Mouse (Mus musculus) neutrophil, adult 5-6 weeks (primary cell): Measurements from ENCODE around the gene Tldc2. TPM values are rescaled to one million over a fixed set of nuclear protein-coding genes. Genes with fewer than 3 reads are reported as not detected.
A peak's percentile ranks its signal among the peaks of the same experiment; 100 is the strongest.

Experiments used
- ATAC-seq: fragments of 151-379, 151-347 bp; 2 replicates; pipeline ENCODE4 v1.8.0; 2017; ENCODE audit warnings: mild to moderate bottlenecking, moderate TSS enrichment; ENCODE audit not compliant: insufficient number of reproducible peaks, poor library complexity, low FRiP score, severe bottlenecking; ENCODE audit errors: extremely low read depth
- total RNA-seq: library from RNA; stranded (forward); fragments of 200-1000 nt; gene quantifications from 2 replicates; pipeline ENCODE4 v1.2.3, GENCODE M21; 2017

The Tldc2 gene
- total RNA-seq, 1 experiment from 2014 or later = not detected

DNA sequence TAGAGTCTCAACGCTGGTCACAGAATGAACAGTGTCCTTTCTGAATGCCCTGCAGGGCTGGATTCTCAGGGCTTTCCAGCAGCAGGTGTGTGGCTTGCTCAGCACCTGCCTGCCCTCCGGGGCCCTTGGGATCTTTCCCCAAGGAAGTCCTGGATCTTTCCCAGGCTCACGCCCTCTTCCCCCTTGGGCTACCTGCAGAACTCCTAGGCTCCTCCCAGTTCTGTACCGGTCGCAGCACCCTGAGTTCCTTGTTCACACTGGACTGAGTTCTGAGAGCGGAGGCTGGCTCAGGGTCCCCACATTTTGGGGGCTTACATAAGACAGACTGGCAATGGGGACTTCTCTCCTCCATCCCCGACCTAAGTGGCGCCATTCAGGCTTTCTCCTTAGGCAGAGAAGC lies 27.7 kb upstream of the Tldc2 start:
- ATAC-seq = no peak

DNA sequence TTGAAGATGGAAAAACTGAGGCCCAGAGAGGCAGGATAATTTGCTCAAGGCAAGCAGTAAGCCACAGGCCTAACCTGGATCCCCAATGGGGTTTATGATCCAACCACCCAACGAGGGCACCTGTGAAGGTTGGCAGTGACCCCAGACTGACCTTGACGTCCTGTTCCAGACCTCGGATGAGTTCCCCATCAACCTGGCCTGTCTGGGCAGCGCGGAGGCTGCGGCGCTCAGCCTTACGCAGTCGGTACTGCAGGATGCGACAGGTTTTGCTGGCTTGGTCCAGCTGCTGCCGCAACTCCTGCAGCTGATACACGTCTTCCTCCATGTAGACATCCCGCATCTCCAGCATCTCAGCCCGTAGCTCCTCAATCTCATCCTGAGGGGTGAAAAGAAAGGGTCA lies 26.8 kb upstream of the Tldc2 start:
- no peak for ATAC-seq

DNA sequence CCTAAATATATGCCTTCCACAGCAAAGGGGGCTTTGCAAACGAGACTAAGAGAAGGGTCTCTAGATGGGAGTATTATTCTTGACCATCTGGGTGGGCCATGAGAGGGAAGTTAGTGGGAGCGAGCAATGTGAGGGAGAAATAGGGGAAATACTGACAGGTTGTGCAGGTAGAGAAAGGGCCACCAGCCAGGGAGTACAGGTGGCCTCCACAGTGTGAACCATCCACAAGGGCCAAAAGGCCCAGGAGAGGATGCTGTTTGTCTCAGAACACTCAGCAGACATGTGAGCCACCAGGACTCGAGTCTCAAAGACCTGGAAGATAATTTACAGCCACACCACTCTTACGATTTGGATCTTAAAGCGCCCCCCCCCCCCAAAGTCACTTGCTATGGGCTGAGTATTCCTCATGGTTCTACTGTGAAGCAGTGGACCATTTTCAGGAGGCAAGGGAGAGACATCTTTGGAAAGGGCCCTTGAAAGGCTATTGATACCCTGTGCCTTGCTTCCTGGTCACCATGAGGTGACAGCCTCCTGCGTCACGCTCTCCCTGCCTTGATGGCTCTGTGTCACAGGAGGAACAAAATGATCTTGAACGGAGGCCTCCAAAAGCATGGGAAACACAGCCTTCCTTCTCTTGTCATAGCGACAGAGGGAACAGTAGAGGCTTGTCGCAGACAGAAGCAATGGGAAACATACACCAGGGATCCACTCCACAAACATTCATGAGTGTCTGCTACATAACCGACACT lies 26.1 kb upstream of the Tldc2 start:
- ATAC-seq = no peak

DNA sequence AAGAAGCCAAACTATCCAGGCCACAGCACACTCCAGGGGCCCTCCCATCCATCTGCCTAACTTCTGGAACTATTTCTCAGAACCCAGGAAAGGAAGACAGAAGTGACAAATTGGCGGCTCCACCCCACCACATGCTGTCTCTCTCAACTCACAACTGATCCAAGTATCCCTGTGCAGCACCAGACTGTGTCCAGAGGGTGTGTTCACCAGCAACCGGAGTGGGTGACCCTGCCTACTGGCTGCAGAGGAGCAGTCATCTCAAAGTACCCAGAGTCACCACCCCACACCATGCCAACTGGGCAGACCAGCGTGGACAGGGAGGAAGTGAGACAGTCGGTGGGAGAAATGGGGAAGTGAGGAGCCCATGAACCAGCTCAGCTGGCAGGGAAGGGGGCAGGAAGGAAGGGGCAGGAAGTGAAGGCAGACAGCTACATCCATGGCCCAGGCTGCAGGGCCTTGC lies 23.6 kb upstream of the Tldc2 start:
- ATAC-seq = peak; percentile 74

DNA sequence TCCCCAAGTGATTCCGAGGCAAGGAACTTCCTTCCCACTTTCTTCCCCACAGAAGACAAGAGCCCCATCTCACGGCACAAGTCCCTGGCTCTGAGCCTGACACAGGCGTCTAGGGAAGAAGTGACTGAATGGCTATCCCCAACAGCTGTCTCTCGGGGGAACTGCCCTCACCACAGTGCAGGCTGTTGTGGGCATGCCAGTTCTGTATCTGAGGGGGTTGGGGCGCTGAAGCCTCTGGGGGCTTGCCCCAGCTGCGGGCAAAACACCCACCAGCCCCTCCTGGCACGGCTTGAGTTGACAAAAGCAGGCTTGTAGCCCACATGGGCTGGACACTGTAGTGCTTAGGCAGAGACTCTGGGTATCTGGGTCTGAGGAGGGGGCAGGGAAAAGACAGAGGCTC lies 22.7 kb upstream of the Tldc2 start:
- ATAC-seq = no peak

DNA sequence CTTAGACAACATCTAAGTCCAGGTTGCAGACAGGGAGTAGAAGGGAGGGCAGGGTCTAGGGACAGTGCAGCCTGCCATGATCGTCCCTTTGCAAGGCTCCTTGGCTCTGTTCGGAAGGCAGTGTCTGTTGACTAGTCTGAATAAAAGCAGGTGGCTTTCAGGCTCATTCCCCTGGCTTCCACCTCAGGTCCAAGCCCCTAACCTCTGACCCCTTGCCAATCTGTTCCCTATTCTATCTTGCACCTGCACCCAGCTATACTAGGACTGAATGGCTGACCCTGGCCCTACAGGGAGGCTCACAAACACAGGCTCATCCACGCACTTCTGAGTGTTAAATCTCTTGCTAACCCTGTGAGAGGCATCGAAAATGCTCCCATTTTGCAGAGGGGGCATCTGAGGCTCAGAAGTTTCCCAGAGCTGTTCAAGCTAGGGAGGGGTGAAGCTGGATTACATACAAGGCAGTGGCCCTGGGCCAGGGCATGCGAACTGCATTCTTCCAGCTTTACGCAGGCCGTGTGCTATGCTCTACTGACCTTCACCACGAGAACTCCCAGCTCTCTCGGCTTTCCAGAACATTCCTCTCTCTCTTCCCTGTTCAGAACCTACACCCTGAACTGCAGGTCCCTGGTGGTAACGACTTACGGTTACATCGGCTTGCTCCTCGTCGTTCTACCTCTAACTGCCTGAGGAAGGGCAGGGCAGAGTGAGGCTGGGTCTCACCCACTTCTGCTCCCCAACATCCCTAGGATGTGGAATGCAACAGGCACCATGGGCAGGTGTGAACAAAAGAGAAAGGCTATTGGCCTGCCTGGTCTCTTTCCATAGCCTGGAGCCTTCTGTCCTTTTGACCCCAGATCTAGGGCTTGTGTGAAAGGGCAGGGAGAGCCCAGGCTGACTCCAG lies 21.6 kb upstream of the Tldc2 start:
- no peak for ATAC-seq

DNA sequence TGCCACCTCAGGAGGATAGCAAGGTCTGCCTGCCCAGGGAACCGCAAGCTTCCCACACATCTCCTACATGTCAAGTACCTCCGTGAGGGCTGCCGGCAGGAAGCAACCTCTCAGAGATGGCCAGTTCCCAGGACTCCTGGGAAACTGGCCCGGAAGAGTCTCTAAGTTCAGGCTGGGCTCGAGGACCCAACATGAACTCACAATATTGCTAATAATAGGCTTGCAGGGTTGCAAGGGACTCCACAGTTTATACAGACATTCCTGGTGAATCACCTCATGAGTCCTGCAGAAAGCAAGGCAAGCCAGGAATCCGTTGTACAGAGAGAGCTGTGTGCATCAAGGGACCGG lies 21.0 kb upstream of the Tldc2 start:
- ATAC-seq = no peak

DNA sequence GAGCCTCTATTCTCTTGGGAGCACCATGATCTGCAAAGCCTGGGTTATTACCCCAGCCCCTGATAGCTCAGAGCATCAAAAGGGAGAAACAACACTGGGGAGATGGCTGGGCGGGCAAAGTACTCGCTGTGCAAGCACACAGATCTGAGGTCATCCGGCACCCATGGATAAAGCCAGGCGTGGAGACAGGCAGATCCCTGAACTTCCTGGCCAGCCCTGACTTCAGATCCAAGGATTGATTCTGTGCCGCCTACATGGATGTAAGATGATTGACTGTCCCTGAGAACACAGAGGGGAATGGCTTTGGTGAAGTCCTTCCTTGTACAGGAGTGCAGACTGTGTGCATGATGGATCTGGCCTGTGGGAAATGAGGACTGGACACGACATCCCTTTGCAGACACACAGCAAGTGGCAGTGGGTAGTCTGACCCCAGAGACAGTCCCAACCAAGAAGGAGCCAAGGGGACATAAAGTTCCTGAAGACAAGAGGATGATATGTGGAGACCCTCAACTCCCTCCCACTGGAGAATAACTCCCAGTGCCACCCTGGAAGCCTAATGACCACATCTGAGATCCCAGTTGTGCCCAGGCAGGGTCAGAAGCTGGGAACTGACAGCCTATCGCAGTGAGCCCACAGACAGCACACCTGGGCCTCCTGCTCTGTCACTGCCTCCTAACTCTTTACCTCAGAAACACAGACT lies 20.0 kb upstream of the Tldc2 start:
- ATAC-seq = no peak

DNA sequence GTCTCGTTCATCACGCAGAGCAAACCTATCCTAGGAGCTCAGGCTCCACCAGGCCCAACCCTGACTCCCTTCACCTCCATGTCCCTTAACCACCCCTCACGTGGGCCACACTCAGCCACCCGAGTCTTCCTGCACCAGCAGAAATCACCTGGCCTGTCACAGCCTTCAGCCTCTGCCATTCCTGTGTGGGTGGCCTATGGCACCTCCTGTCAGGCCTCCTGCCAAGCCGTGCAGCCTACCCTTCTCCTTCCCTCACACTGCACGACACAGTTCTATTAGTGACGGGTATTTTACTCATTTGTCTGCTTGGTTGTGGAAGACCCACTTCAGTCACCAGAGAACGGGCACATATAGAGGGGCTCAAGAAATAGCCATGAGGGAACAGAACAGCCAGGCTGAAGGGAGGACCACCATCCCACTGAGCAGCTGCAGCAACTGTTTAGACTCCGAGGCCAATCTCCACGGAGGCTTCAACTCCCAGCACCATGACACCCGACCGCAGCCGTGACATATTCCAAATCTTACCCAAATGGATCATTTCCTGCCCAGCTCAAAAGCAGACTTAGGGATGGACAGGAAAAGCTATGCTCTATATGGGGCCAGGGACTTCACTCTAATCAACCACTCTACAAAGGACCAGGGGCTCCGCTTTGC lies 18.0 kb upstream of the Tldc2 start:
- no peak for ATAC-seq

DNA sequence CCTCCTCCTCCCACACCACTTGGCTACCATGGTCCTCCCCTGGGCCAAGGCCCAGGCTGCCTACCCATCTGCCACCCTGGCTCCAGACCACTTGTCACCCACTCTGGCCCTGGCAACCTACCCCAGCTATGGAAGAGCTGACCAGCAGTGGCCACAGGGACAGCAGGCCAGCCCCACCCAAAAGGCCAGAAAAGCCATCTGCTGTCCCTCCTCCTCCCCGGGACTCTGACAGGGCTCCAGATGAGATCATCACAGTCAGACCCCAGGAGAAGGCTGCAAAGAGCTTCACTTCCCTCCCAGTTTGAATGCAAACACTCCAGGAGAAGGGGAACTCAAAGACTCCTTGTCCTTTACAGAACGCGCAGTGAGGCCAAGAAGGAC lies 17.5 kb upstream of the Tldc2 start:
- no peak for ATAC-seq

DNA sequence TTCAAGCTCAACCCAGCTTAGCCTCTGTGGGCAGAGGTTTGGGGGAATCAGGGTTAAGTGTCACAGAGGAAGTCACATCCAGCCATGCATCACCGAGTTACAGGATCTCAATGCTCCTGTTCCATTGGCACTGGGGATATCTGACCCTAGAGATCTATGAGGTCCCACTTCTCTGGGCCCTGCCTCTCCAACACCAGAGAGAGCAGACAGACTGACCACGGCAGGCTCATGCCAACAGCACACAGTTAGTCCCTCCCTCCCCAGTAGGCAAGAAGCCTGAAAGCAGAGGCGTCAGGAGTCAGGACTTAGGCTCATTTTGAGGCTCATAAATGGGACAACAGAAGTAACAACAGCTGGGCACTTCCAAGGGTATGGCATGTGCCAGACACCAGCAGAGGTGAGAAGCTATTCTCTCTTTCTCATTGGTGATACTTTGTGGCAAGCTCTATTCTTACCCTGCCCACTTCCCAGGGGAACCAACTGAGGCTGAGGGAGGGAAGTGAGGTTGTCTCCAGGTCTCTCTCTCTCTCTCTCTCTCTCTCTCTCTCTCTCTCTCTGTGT lies 17.0 kb upstream of the Tldc2 start:
- ATAC-seq = no peak

DNA sequence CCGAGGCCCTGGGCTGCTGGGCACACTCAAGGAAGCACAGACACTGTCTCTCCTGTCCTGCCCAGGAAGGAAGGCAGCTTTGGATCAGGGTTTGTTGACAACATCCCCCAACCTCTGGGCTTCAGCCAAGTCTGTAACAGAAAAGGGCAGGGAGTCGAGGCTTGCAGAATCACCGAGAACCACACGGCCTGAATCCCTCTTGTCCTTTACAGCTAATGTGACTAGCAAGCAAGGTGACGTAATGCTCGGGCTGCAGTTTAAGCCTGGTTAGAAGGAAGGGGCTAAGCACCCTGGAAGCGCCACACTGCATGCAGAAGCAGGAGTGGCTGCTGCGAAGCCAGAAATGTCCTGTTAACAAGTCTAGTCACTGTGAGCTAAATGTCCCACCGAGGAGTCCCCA lies 16.5 kb upstream of the Tldc2 start:
- ATAC-seq = no peak

DNA sequence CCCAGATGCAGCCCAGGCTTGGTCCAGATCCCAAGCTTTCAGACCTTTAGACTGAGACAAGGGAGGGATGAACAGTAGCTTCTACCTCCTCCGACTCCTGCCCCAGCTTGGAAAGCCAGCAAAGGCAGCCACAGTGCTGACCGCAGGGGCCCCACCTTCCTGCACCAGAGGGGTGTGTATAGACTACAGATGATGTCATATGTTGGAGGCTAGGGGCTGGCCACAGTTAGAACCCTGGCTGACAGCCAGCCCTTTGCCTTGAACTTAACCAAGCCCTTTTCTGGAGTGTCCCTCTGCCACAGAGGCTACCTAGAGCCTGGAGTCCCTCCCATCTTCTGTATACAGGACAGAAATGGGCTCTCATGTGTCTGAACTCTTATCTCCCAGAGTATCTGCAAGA lies 15.3 kb upstream of the Tldc2 start:
- ATAC-seq = no peak

DNA sequence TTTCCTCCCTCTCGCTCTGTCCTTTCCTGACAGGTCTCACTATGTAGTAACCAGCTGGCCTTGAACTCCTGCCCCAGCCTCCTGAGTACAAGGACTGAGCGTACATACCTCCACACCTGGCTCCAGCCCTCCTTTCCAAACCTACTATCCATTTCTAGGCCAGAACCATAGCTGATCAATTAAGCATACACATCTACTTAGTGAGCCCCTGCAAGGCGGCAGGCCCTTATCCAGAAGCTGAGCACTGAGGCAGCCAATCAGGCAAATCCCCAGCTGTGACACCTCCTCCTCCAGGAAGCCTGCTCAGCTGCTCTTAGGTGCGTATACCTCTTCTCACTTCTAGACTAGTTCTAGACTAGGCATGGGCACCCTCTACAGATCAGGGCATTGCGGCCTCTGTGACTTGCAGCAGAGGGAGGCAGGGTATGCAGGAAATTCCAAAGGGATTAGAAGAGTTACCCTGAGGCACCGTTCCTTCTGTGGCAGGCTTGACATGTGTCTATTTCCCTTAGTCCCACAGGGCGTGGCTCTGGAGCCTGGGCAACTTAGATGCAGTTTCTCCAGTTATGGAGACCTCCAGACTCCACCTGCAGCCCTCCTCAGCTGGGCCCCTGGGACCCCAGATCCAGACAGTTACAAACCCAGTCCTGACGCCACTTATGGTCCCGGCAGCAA lies 14.4 kb upstream of the Tldc2 start:
- ATAC-seq = no peak

DNA sequence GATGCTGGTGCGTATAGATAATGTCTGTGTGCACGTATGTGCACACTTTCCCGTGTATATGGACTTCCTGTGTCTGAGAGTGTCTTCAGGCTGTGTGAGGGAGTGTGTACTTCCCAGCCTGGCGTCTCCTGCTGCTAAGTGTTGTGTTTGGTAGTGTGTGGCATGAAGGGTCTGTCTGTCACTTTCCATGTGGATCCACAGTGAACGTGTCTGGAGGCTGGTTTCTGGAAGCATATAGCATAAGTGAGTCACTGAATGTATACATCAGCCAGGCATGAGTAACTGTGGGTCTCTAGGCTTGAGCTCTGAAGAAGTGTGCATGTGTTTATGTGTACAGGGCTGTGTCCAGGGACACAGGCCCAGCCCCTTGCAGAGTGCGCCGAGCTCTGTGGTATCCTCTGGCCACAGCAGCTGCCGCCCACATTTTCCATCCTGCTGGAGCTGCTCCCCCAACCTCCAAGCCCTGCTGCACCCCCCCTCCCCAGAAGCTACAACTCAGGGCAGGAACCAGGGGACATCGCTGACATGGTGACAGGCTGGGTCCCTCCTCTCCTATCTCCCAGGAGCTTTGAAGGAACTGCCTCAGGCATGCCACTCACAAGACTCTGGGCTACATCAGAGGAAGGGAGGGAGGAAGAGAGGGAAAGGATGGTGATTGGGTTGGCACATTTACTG lies 13.3 kb upstream of the Tldc2 start:
- no peak for ATAC-seq

DNA sequence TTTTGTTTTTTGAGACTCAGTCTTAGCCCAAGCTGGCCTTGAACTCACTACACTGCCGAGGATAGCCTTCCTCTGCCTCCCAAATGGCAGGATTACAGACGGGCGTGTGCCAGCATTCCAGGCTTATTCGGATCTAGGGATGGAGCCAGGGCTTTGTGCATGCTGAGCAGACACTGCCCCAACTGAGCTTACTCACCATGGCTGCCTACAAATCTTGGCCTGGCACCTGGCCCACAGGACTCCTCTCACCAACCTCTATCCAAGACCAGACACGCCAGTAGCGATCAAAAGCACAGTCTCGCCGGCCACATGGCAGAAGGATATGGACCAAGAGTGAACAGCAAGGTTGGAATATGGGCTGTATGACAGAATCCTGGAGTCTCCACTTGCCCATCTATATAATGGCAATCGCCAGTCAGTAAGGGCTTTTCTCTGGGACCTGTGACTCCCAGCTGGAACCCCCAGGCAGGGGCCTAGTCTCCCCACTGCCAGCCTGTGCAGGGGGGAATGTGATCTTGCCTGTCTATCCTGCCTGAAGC lies 12.6 kb upstream of the Tldc2 start:
- ATAC-seq = no peak

DNA sequence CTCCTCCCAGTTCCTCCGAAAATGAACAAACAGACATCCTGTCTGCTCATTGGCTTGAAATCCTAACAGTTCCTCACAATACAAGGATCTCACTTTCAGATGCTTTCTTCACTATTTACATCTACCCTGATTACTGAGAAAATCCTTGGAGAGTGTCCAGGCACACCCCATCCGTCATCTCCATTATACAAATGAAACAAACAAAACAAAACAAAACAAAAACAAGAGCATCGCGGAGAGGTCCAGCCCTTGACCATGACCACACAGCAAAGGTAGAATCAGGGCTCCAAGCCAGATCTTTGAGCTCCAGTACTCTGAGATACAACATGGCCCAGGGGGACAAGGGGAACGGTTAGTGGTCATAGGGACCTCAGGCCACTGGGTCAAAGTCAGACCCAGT lies 12.1 kb upstream of the Tldc2 start:
- ATAC-seq = no peak

DNA sequence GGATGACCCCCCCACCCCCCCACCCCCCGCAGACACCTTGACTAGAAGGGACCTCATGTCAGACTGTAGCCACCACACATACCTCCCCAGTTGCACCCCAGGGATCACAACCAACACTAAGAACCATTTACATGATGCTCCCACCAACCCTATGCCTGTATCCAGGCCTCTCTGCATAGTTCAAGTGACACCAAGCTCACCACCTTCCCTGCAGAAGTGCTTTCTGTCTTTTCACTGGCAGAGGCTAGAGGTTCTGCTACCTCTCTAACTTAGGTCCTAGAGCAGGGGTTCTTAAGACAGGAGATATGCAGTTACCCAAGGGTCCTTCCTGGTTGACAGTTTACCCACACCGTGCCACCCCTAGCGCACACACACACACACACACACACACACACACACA lies 11.6 kb upstream of the Tldc2 start:
- no peak for ATAC-seq
